22 mouse cellular contexts compared by ENCODE assay signal in the genomic region with DNA sequence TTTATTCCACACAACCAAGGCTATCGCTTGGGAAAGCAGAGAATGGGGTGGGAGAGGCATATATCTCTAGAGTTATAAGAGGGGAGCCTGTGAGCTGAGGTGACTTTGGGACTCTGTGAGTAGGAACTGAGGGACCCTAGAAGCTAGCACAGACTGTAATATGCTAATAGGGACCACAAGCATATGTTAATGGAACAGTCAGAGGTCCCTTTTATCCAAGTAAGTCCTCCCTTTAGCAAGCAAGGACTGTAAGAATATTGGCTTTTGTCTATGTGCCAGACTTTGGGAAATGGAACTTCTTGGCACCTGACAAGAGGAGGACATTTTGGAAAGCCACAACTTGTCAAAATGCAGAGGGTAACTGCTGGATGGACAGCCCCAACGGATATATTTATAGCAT. TPM values are rescaled to one million over a fixed set of nuclear protein-coding genes. Genes with fewer than 3 reads are reported as not detected.
DNase-seq lines count a peak whose midpoint lies in the region; ATAC-seq lines count a peak whose summit lies in the region.
"Had no signal": no experiment of that assay in that cellular context is flagged by ENCODE, and none has a peak within 500 bp of the region (broad histone marks: within the 10 kb centered on the region; RNA-seq: fewer than 3 reads in every experiment).

No protein-coding gene starts in this region.

- H3K36me3 ChIP-seq in lung, embryonic 15.5 days: no peaks in the 10 kb centered on the region
- H3K36me3 ChIP-seq in limb, embryonic 13.5 days: peaks cover 7% of the 10 kb centered on the region
- H3K36me3 ChIP-seq: forebrain, embryonic 10.5 days; heart, embryonic 12.5 days; hindbrain, embryonic 13.5 days; liver, embryonic 15.5 days had no signal

- ATAC-seq in lung, embryonic 15.5 days (ENCODE audit: borderline replicate concordance, extremely low read depth, low FRiP score, low TSS enrichment): no peak
- ATAC-seq in limb, embryonic 13.5 days (ENCODE audit: low FRiP score, low read depth): no peak
- ATAC-seq in megakaryocyte progenitor cell, adult 5-6 weeks (replicated peaks; ENCODE audit: poor library complexity): no peak
- ATAC-seq: forebrain, postnatal 0 days; midbrain, embryonic 16.5 days had no signal

- WGBS in lung, embryonic 15.5 days: 25% methylated on average over 2 of the region's 2 CpGs
- 19% methylated on average over 2 of the region's 2 CpGs for WGBS in limb, embryonic 13.5 days

- DNase-seq in lung, postnatal 10 days: no peak
- peak; percentile 79 for DNase-seq in ES-CJ7 (ENCODE audit: low read depth, low spot score)
- DNase-seq in ZHBTc4 (ENCODE audit: low read depth, low spot score): peak; percentile 43
- no peak for DNase-seq in heart, postnatal 4 days
- DNase-seq: adrenal gland, postnatal 10 days; cerebellum, postnatal 10 days; forebrain, postnatal 0 days; right cerebral cortex, postnatal 4 days had no signal

- H3K27ac ChIP-seq in lung, embryonic 15.5 days: peak overlapping the region; percentile 53
- no peak overlapping the region for H3K27ac ChIP-seq in limb, embryonic 13.5 days
- H3K27ac ChIP-seq: hindbrain, embryonic 13.5 days; liver, embryonic 15.5 days had no signal

- H3K27me3 ChIP-seq in lung, embryonic 15.5 days: 0 out of 2 replicates have a peak, but pooled peaks cover 5% of the 10 kb centered on the region
- peaks cover 9% of the 10 kb centered on the region; the same call in 1 of the 2 replicates for H3K27me3 ChIP-seq in limb, embryonic 13.5 days

- no peak overlapping the region for H3K4me2 ChIP-seq in lung, embryonic 15.5 days
- H3K4me2 ChIP-seq in limb, embryonic 13.5 days (replicated peaks): peak overlapping the region; percentile 51; the same call in 1 of the 2 replicates
- H3K4me2 ChIP-seq: hindbrain, embryonic 13.5 days; liver, embryonic 15.5 days had no signal

- H3K4me1 ChIP-seq in lung, embryonic 15.5 days: peaks cover 35% of the 10 kb centered on the region
- H3K4me1 ChIP-seq in limb, embryonic 13.5 days: peaks cover 42% of the 10 kb centered on the region

- H3K9me3 ChIP-seq in lung, embryonic 15.5 days: no peaks in the 10 kb centered on the region
- H3K9me3 ChIP-seq in limb, embryonic 13.5 days: no peaks in the 10 kb centered on the region
- H3K9me3 ChIP-seq: forebrain, embryonic 10.5 days; heart, embryonic 12.5 days; hindbrain, embryonic 13.5 days; liver, embryonic 15.5 days had no signal

- H3K9ac ChIP-seq in lung, embryonic 15.5 days: no peak overlapping the region
- no peak overlapping the region for H3K9ac ChIP-seq in limb, embryonic 13.5 days
- H3K9ac ChIP-seq: forebrain, postnatal 0 days; hindbrain, embryonic 13.5 days; liver, embryonic 15.5 days had no signal

- H3K4me3 ChIP-seq in lung, embryonic 15.5 days: no peak overlapping the region
- no peak overlapping the region for H3K4me3 ChIP-seq in limb, embryonic 13.5 days
- H3K4me3 ChIP-seq: heart, embryonic 12.5 days; hindbrain, embryonic 13.5 days; liver, embryonic 15.5 days had no signal

RNA-seq across cellular contexts. Expression of gene Pgghg, which starts 2.3 kb away (rescaled TPM):
- polyA plus RNA-seq in lung, embryonic 15.5 days (2015; fragmentation: Nextera tagmentation; extraction: Ambion mirVana): 18.7 and 21.0 TPM in 2 replicates
- polyA plus RNA-seq in limb, embryonic 13.5 days (2015; fragmentation: Nextera tagmentation; extraction: Ambion mirVana): 25.9 and 28.0 TPM in 2 replicates
- 5.1 and 7.3 TPM in 2 replicates for total RNA-seq in megakaryocyte progenitor cell, adult 5-6 weeks (2015)
- total RNA-seq in megakaryocyte progenitor cell, adult 5-6 weeks (2017): 8.2 and 9.0 TPM in 2 replicates
- 1 to 10 TPM; 8.4 to 8.7 TPM for total RNA-seq in heart, postnatal 4 days (2021)

RNA-seq across cellular contexts. Expression of gene Ifitm5, which starts 11.2 kb away (rescaled TPM):
- polyA plus RNA-seq in lung, embryonic 15.5 days (2015; fragmentation: Nextera tagmentation; extraction: Ambion mirVana): 2.8 and 4.0 TPM in 2 replicates
- polyA plus RNA-seq in limb, embryonic 13.5 days (2015; fragmentation: Nextera tagmentation; extraction: Ambion mirVana): 10.7 and 15.2 TPM in 2 replicates
- 0.83 and 1.1 TPM in 2 replicates for total RNA-seq in megakaryocyte progenitor cell, adult 5-6 weeks (2015)
- not detected in 2 replicates for total RNA-seq in megakaryocyte progenitor cell, adult 5-6 weeks (2017)
- total RNA-seq in heart, postnatal 4 days (2021): 1 to 10 TPM in 1 of 2 experiments, under 1 TPM in 1; 0.72 to 1.4 TPM
- total RNA-seq: granulocyte monocyte progenitor cell, adult 5-6 weeks; layer of hippocampus, postnatal 10 days had no signal

RNA-seq across cellular contexts. Expression of gene Gm45717, which starts 16.8 kb away (rescaled TPM):
- polyA plus RNA-seq in lung, embryonic 15.5 days (2015; fragmentation: Nextera tagmentation; extraction: Ambion mirVana): not detected in 2 replicates
- polyA plus RNA-seq in limb, embryonic 13.5 days (2015; fragmentation: Nextera tagmentation; extraction: Ambion mirVana): not detected in 2 replicates
- not detected in 2 replicates for total RNA-seq in megakaryocyte progenitor cell, adult 5-6 weeks (2015)
- 1.1 TPM in 1 of 2 replicates, not detected in the other for total RNA-seq in megakaryocyte progenitor cell, adult 5-6 weeks (2017)
- not detected for total RNA-seq in heart, postnatal 4 days (2021)
- total RNA-seq: adrenal gland, postnatal 10 days; forebrain, postnatal 0 days; granulocyte monocyte progenitor cell, adult 5-6 weeks; heart, postnatal 14 days; layer of hippocampus, postnatal 10 days; left cerebral cortex, adult 8-10 months had no signal
- polyA plus RNA-seq: forebrain, postnatal 0 days; heart, embryonic 12.5 days; hindbrain, embryonic 13.5 days; large intestine, adult 2 months; limb, embryonic 14.5 days; liver, embryonic 15.5 days; midbrain, embryonic 16.5 days had no signal

RNA-seq across cellular contexts. Expression of gene Ifitm2, which starts 16.9 kb away (rescaled TPM):
- 925 and 963 TPM in 2 replicates for polyA plus RNA-seq in lung, embryonic 15.5 days (2015; fragmentation: Nextera tagmentation; extraction: Ambion mirVana)
- polyA plus RNA-seq in limb, embryonic 13.5 days (2015; fragmentation: Nextera tagmentation; extraction: Ambion mirVana): 1,181 and 1,271 TPM in 2 replicates
- 577 and 637 TPM in 2 replicates for total RNA-seq in megakaryocyte progenitor cell, adult 5-6 weeks (2015)
- total RNA-seq in megakaryocyte progenitor cell, adult 5-6 weeks (2017): 287 and 322 TPM in 2 replicates
- total RNA-seq in heart, postnatal 4 days (2021): 100 to 1,000 TPM; 178 to 182 TPM

RNA-seq across cellular contexts. Expression of gene Nlrp6, which starts 18.2 kb away (rescaled TPM):
- 0.26 and 0.72 TPM in 2 replicates for polyA plus RNA-seq in lung, embryonic 15.5 days (2015; fragmentation: Nextera tagmentation; extraction: Ambion mirVana)
- polyA plus RNA-seq in limb, embryonic 13.5 days (2015; fragmentation: Nextera tagmentation; extraction: Ambion mirVana): 0.05 and 0.06 TPM in 2 replicates
- not detected in 2 replicates for total RNA-seq in megakaryocyte progenitor cell, adult 5-6 weeks (2015)
- total RNA-seq in megakaryocyte progenitor cell, adult 5-6 weeks (2017): not detected in 2 replicates
- not detected for total RNA-seq in heart, postnatal 4 days (2021)
- total RNA-seq: granulocyte monocyte progenitor cell, adult 5-6 weeks; heart, postnatal 14 days had no signal

Comparison
In these comparisons a context has a peak if more than half of its experiments do, and no peak if none do; other contexts are left out.
1. DNase-seq: peak in ES-CJ7 (single experiment) and ZHBTc4 (single experiment); none in lung, postnatal 10 days (single experiment) and heart, postnatal 4 days (single experiment).